Mouse (Mus musculus) thymus, adult 2 months (tissue): ENCODE data around the gene Nipal3. TPM values are rescaled to one million over a fixed set of nuclear protein-coding genes. Genes with fewer than 3 reads are reported as not detected.

Experiments used
- DNase-seq: peaks from one replicate; pipeline ENCODE4 v3.0.0; 2021
- H3K27ac ChIP-seq: fragments of 200-500 bp; 2 replicates; pipeline ENCODE4 v1.5.1; 2012; ENCODE audit warnings: low read length, control low read depth; ENCODE audit not compliant: control insufficient read depth, insufficient read depth
- H3K27me3 ChIP-seq: fragments of 200-500 bp; 2 replicates; pipeline ENCODE4 v1.6.1; 2012; ENCODE audit warnings: mild to moderate bottlenecking, low read length, moderate library complexity, mixed read lengths; ENCODE audit not compliant: control insufficient read depth, insufficient read depth
- H3K36me3 ChIP-seq: fragments of 200-500 bp; 2 replicates; pipeline ENCODE4 v1.6.1; 2012; ENCODE audit warnings: mild to moderate bottlenecking, low read length, moderate library complexity; ENCODE audit not compliant: control insufficient read depth, insufficient read depth
- H3K4me1 ChIP-seq: fragments of 200-500 bp; replicated peaks from 2 replicates; pipeline ENCODE4 v1.6.1; 2012; ENCODE audit warnings: low read length; ENCODE audit not compliant: control insufficient read depth, insufficient read depth
- H3K4me3 ChIP-seq: fragments of 200-500 bp; 2 replicates; pipeline ENCODE4 v1.5.1; 2012; ENCODE audit warnings: mild to moderate bottlenecking, low read length, control low read depth, moderate library complexity; ENCODE audit not compliant: control insufficient read depth, insufficient read depth
- CTCF ChIP-seq: fragments of 200-500 bp; IDR thresholded peaks from 2 replicates; pipeline ENCODE4 v1.5.1; 2012; ENCODE audit warnings: mild to moderate bottlenecking, control low read depth, low read length, moderate library complexity, borderline replicate concordance; ENCODE audit not compliant: control insufficient read depth, poor library complexity, insufficient read depth; ENCODE audit errors: extremely low read depth
- POLR2A ChIP-seq: fragments of 200-500 bp; IDR thresholded peaks from 2 replicates; pipeline ENCODE4 v1.6.1; 2012; ENCODE audit warnings: mild to moderate bottlenecking, low read length, control low read depth, moderate library complexity; ENCODE audit not compliant: control insufficient read depth, poor library complexity, insufficient read depth; ENCODE audit errors: extremely low read depth
- WGBS: fragments of 180-500 bp; shearing (Covaris S2); methylation state at CpG from one replicate; pipeline ENCODE4 v1.1.7; 2018; 5-methylcytosine and 5-hydroxymethylcytosine counted together
- polyA plus RNA-seq: library from polyadenylated mRNA; depleted of rRNA; stranded (reverse); fragments of >200 nt; gene quantifications from 2 replicates; pipeline ENCODE4 v1.2.3, GENCODE M21; 2012

Nipal3 gene
- polyA plus RNA-seq, 1 experiment = 38.7 TPM

DNA sequence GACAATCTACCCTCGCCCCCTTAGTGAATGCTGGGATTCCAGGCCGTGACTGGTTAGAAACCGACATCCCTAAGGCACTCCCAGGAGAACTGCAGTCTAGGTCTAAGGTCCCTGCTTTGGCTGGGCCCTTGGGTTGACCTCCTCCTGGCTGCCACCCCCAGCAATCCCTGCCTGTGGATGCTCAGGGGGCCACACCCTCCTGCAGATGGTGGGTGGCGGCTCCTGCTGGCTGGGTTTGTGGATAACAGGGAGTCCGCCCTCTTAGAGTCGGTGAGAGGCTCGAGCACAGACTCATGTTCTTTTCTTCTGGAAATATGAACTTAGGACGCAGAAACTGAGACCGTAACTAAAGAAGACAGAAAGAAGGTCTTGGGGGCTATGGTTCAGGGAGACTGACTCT lies 14.5 kb downstream of the Nipal3 start:
- Histone ChIP-seq H3K27me3 (no peaks in the 10 kb centered on the region), H3K36me3 (peaks cover 16% of the 10 kb centered on the region), H3K4me1 (no peaks in the 10 kb centered on the region), H3K27ac (no peak overlapping the region), H3K4me3 (no peak overlapping the region)
- no peak for DNase-seq
- no peak for TF ChIP-seq POLR2A
- no peak for TF ChIP-seq CTCF
- 92% methylated on average over 9 of the region's 9 CpGs for WGBS

DNA sequence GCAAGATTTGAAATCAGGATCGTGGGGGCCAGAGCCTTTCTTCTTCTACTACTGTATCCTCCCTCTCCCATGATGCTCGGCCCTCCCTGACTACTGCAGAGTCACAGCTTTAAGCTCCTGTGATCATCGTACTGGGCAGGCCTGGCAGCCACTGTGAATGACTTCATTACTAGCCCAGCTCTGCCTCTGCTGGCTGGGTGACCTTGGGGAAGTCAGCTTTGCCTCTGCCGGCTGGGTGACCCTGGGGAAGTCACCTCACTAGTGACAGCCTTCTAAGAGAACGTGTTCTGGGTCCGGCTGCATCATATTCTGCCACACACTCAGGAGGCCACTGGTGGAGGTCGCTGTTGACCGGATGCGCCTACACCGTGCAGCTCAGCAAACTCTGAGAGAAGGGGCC lies 17.0 kb downstream of the Nipal3 start:
- H3K36me3 ChIP-seq = peaks cover 16% of the 10 kb centered on the region
- no peak for TF ChIP-seq CTCF
- 96% methylated on average over 10 of the region's 10 CpGs for WGBS

DNA sequence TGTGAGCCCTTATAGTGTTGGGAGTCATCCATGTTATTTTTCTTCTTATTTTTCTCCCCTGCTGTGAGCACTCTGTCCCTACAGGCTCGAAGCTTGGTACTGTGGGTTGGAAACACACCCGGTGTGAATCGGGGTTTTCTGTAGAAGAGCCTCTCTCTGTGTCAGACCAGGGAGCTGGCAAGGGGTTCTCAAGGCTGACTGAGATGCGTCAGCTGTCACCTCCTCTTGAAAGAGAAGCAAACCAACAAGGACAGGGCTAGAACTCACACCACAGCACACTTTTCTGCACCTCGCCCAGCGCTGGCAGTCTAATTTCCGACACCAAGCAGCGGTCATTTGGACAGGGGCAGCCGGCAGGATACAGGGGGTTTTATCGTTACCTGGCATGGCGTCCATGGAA lies 31.4 kb downstream of the Nipal3 start:
- no peak overlapping the region for H3K4me3 ChIP-seq
- H3K27ac ChIP-seq = no peak overlapping the region
- H3K4me1 ChIP-seq = no peaks in the 10 kb centered on the region
- no peak for DNase-seq
- peaks cover 15% of the 10 kb centered on the region for H3K36me3 ChIP-seq
- H3K27me3 ChIP-seq = no peaks in the 10 kb centered on the region
- TF ChIP-seq CTCF (no peak), POLR2A (no peak)
- 97% methylated on average over 11 of the region's 11 CpGs for WGBS

More for the DNA sequence above, 17.0 kb downstream of the Nipal3 start:
- no peaks in the 10 kb centered on the region for H3K27me3 ChIP-seq
- H3K4me1 ChIP-seq = no peaks in the 10 kb centered on the region
- DNase-seq = no peak
- H3K27ac ChIP-seq = no peak overlapping the region
- no peak overlapping the region for H3K4me3 ChIP-seq

- no peak overlapping the region for H3K27ac ChIP-seq
These were observed 41.3 kb downstream of the Nipal3 start for GRCm38 (mm10) chr4:135453572-135453971.

DNA sequence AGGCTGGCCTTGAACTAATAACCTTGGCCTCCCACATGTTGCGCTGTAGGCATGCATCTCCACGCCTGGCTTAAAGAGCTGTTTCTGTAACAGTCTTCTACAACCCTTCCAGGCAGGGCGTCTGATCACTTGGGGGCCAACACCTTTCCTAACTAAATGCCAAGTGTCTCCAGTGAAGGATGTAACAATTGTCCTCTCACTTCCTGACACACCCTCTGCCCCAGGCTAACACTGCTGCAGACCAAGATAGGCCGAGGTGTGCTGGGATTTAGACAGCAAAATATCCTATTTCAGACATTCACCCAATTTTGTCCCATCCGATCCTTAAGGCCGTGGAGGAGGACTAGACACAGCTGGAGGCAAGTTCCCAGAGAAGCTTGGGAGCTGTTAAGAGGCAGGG lies 41.7 kb downstream of the Nipal3 start:
- Histone ChIP-seq H3K27me3 (no peaks in the 10 kb centered on the region), H3K4me1 (no peaks in the 10 kb centered on the region), H3K27ac (no peak overlapping the region), H3K36me3 (no peaks in the 10 kb centered on the region; the same call in 1 of the 2 replicates), H3K4me3 (no peak overlapping the region)
- no peak for DNase-seq
- WGBS = 95% methylated on average over 6 of the region's 6 CpGs
- no peak for TF ChIP-seq POLR2A

More at GRCm38 (mm10) chr4:135453572-135453971, 41.3 kb downstream of the Nipal3 start:
- no peaks in the 10 kb centered on the region for H3K27me3 ChIP-seq
- WGBS = 94% methylated on average over 12 of the region's 12 CpGs
- DNase-seq = no peak
- no peaks in the 10 kb centered on the region for H3K4me1 ChIP-seq
- no peak for TF ChIP-seq CTCF
- no peak for TF ChIP-seq POLR2A
- no peaks in the 10 kb centered on the region; the same call in 1 of the 2 replicates for H3K36me3 ChIP-seq
- no peak overlapping the region for H3K4me3 ChIP-seq

DNA sequence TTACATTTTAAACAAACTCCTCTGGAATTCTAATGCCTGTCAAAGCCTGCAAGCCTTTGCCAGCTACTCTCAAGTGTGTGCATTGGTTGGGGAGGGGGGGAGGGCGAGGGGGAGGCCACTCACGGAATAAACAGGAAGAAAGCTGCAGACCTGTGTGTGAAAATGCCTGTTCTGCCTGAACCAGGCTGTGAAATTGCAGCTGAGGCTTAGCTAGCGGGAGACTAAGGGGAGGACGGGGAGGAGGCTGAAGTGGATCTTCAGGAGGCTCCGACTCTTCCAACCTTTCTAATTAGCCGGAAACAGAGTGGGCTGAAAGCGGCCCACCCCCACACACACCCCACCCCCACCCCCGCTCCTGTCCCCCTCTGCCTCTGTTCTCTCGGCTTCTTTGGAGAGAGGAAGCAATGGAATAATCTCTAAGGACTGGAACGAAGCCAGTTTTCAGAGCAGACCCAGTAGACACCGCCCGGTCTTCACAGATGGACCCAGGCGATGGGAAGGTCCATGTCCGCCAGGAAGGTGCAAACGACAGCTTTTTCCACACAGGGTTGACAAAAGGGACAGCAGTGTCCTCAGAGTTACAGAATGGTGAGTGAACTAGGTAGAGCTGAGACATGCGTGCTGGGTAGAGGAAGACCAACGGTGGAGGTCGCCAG lies 43.4 kb downstream of the Nipal3 start:
- TF ChIP-seq POLR2A (no peak), CTCF (no peak)
- Histone ChIP-seq H3K4me3 (no peak overlapping the region), H3K27me3 (no peaks in the 10 kb centered on the region), H3K4me1 (no peaks in the 10 kb centered on the region), H3K36me3 (no peaks in the 10 kb centered on the region; the same call in 1 of the 2 replicates), H3K27ac (no peak overlapping the region)
- DNase-seq = no peak
- 92% methylated on average over 18 of the region's 18 CpGs for WGBS

- no peak for DNase-seq
- Histone ChIP-seq H3K27ac (no peak overlapping the region), H3K4me1 (peaks cover 11% of the 10 kb centered on the region), H3K27me3 (no peaks in the 10 kb centered on the region), H3K36me3 (no peaks in the 10 kb centered on the region), H3K4me3 (no peak overlapping the region)
- WGBS = 89% methylated on average over 5 of the region's 5 CpGs
- TF ChIP-seq CTCF (no peak), POLR2A (no peak)
These were observed 52.4 kb downstream of the Nipal3 start for GRCm38 (mm10) chr4:135442473-135442872.
